Mouse (Mus musculus) liver, adult 2 months (tissue): ENCODE measurements around the gene Gm10188. TPM values are rescaled to one million over a fixed set of nuclear protein-coding genes. Genes with fewer than 3 reads are reported as not detected.

Experiments used
- DNase-seq: peaks from one replicate; pipeline ENCODE4 v3.0.0-alpha.2; 2011; ENCODE audit warnings: low read depth, low spot score; ENCODE audit errors: extremely low read depth
- H3K27ac ChIP-seq: fragments of 200-500 bp; replicated peaks from 2 replicates; pipeline ENCODE4 v1.5.1; 2012; ENCODE audit warnings: low read depth, mild to moderate bottlenecking, control low read depth, inconsistent platforms, low read length; ENCODE audit not compliant: insufficient read depth
- H3K27me3 ChIP-seq: fragments of 200-500 bp; 2 replicates; pipeline ENCODE4 v1.6.1; 2012; ENCODE audit warnings: mild to moderate bottlenecking, moderate library complexity, low read length, inconsistent platforms; ENCODE audit not compliant: control insufficient read depth, insufficient read depth
- H3K36me3 ChIP-seq: fragments of 200-500 bp; 2 replicates; pipeline ENCODE4 v1.6.1; 2012; ENCODE audit warnings: low read length, inconsistent platforms; ENCODE audit not compliant: control insufficient read depth, insufficient read depth
- H3K4me1 ChIP-seq: fragments of 200-500 bp; 2 replicates; pipeline ENCODE4 v1.6.1; 2011; ENCODE audit warnings: low read length; ENCODE audit not compliant: control insufficient read depth, insufficient read depth
- H3K4me3 ChIP-seq: fragments of 200-500 bp; 2 replicates; pipeline ENCODE4 v1.5.1; 2011; ENCODE audit warnings: low read depth, mild to moderate bottlenecking, control low read depth, low read length, moderate library complexity; ENCODE audit not compliant: insufficient read depth
- H3K79me2 ChIP-seq: fragments of 200-500 bp; 2 replicates; pipeline ENCODE4 v1.6.1; 2012; ENCODE audit warnings: inconsistent platforms, mild to moderate bottlenecking, low read length, moderate library complexity; ENCODE audit not compliant: control insufficient read depth, insufficient read depth
- H3K9ac ChIP-seq: fragments of 200-500 bp; 2 replicates; pipeline ENCODE4 v1.6.1; 2012; ENCODE audit warnings: low read depth, mild to moderate bottlenecking, control low read depth, inconsistent platforms, low read length
- CTCF ChIP-seq: fragments of 200-500 bp; IDR thresholded peaks from 2 replicates; pipeline ENCODE4 v1.5.1; 2011; ENCODE audit warnings: low read depth, low read length, control low read depth
- POLR2A ChIP-seq: fragments of 200-500 bp; IDR thresholded peaks from 2 replicates; pipeline ENCODE4 v1.6.1; 2011; ENCODE audit warnings: low read length, control low read depth; ENCODE audit not compliant: insufficient read depth; ENCODE audit errors: extremely low read depth
- WGBS: fragments of 180-500 bp; shearing (Covaris S2); methylation state at CpG from one replicate; pipeline ENCODE4 v1.1.7; 2018; 5-methylcytosine and 5-hydroxymethylcytosine counted together
- polyA plus RNA-seq: library from polyadenylated mRNA; depleted of rRNA; stranded (reverse); fragments of >200 nt; gene quantifications from 2 replicates; pipeline ENCODE4 v1.2.3, GENCODE M21; 2012
- total RNA-seq: library from RNA; depleted of rRNA; stranded (reverse); fragments of >200 nt; gene quantifications from 2 replicates; pipeline ENCODE4 v1.2.3, GENCODE M21; 2014

Gene Gm10188
- total and polyA plus RNA-seq, 2 experiments = not detected

DNA sequence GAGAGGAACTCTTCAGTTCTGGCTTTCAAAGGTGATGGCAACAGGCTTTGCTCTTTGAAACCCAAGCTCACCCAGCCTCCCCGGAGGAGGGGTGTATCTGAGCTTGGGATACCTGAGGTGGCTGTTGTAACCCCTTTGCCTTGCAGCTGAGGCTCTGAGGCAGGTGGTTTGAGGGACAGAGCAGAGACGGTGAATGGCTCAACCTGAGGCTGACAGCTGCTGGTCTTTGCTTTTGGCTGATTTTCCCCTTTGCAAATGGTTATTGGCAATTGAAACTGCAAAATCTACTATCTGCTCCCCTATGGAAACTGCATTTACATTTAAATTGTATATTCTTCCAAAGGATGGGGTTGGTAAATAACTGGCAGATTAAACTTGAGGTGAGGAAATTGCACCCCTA, 7.9 kb downstream of the Gm10188 start:
- Histone ChIP-seq H3K79me2 (no peaks in the 10 kb centered on the region), H3K36me3 (no peaks in the 10 kb centered on the region), H3K27ac (no peak overlapping the region), H3K4me1 (no peaks in the 10 kb centered on the region), H3K27me3 (no peaks in the 10 kb centered on the region; the same call in 1 of the 2 replicates), H3K4me3 (no peak overlapping the region), H3K9ac (no peak overlapping the region)
- no peak for DNase-seq
- no peak for TF ChIP-seq CTCF
- no peak for TF ChIP-seq POLR2A
- 24% methylated on average over 2 of the region's 2 CpGs for WGBS

GRCm38 (mm10) chr1:132216276-132216675, 13.3 kb downstream of the Gm10188 start:
- Histone ChIP-seq H3K9ac (no peak overlapping the region), H3K36me3 (no peaks in the 10 kb centered on the region), H3K27ac (no peak overlapping the region), H3K4me3 (no peak overlapping the region), H3K27me3 (no peaks in the 10 kb centered on the region), H3K4me1 (no peaks in the 10 kb centered on the region), H3K79me2 (no peaks in the 10 kb centered on the region)
- DNase-seq = no peak
- TF ChIP-seq CTCF = no peak
- TF ChIP-seq POLR2A = no peak
- 71% methylated on average over 3 of the region's 3 CpGs for WGBS

DNA sequence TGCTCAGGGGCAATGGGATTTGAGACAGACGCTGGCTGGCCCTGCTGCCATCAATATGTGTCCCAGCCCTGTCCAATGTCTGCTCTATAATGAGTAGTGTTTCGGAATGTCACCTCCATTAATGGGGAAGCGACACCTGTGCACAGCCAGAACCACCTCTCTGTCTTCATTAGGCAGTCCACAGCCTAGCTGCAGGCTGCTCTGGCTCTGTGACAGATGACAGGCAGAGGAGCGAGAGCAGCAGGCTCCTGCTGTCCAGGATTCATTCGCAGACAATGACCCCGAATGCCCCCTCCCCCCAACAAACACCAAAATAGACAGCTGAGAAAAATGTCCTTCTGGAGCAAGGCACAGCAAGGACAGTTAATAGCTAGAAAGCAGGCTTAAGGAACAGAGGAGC, 16.5 kb downstream of the Gm10188 start:
- WGBS = 65% methylated on average over 6 of the region's 6 CpGs
- TF ChIP-seq POLR2A (no peak), CTCF (no peak)
- H3K27me3 ChIP-seq = peaks cover 4% of the 10 kb centered on the region; the same call in 1 of the 2 replicates
- H3K36me3 ChIP-seq = no peaks in the 10 kb centered on the region
- H3K4me3 ChIP-seq = no peak overlapping the region
- H3K79me2 ChIP-seq = no peaks in the 10 kb centered on the region
- no peak overlapping the region for H3K27ac ChIP-seq
- DNase-seq = no peak
- no peaks in the 10 kb centered on the region for H3K4me1 ChIP-seq
- H3K9ac ChIP-seq = no peak overlapping the region

- Histone ChIP-seq H3K4me1 (no peaks in the 10 kb centered on the region), H3K4me3 (peak overlapping the region; percentile 28; the same call in 1 of the 2 replicates), H3K9ac (no peak overlapping the region), H3K27me3 (peaks cover 4% of the 10 kb centered on the region; the same call in 1 of the 2 replicates), H3K36me3 (no peaks in the 10 kb centered on the region), H3K79me2 (no peaks in the 10 kb centered on the region), H3K27ac (no peak overlapping the region)
- 9% methylated on average over 20 of the region's 20 CpGs for WGBS
- TF ChIP-seq POLR2A (no peak), CTCF (peak; percentile 76)
- DNase-seq = peak; percentile 7
These were observed 17.3 kb downstream of the Gm10188 start for GRCm38 (mm10) chr1:132212218-132212617.

DNA sequence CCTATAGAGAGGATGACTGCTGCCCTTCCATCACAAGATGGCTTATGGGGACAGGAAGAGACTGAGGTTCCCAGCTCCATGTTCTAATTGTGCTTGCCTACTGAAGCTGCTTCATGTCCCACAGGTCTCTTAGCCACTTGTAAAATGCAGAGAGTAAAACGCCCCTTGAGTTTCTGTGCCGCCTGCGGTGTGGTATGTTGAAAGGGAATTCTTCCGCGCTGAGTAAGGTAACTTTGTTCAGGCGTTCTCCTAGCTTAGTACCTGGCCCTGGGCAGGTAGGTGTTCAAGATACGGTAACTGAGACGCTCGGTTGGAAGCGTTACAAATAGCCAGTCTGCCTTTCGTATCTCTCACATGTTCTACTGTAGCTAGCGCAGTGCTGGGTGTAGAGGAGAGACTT, 17.9 kb downstream of the Gm10188 start:
- Histone ChIP-seq H3K9ac (no peak overlapping the region), H3K4me1 (no peaks in the 10 kb centered on the region), H3K27me3 (peaks cover 4% of the 10 kb centered on the region; the same call in 1 of the 2 replicates), H3K4me3 (no peak overlapping the region), H3K27ac (no peak overlapping the region), H3K36me3 (no peaks in the 10 kb centered on the region), H3K79me2 (no peaks in the 10 kb centered on the region)
- DNase-seq = no peak
- no peak for TF ChIP-seq POLR2A
- TF ChIP-seq CTCF = no peak
- 42% methylated on average over 12 of the region's 12 CpGs for WGBS

- TF ChIP-seq POLR2A (no peak), CTCF (peak; percentile 66)
- Histone ChIP-seq H3K36me3 (no peaks in the 10 kb centered on the region), H3K27me3 (peaks cover 4% of the 10 kb centered on the region; the same call in 1 of the 2 replicates), H3K27ac (no peak overlapping the region), H3K79me2 (no peaks in the 10 kb centered on the region), H3K9ac (no peak overlapping the region), H3K4me1 (no peaks in the 10 kb centered on the region), H3K4me3 (no peak overlapping the region)
- WGBS = 15% methylated on average over 7 of the region's 7 CpGs
- DNase-seq = peak; percentile 55
These were observed 18.6 kb downstream of the Gm10188 start for GRCm38 (mm10) chr1:132210922-132211321.
